Mouse (Mus musculus) 3134 (cell line): ENCODE results near the gene Aatk.

ENCODE experiments used
- DNase-seq: peaks from one replicate; pipeline ENCODE4 v3.0.0-alpha.2; 2011; ENCODE audit warnings: low spot score; ENCODE audit not compliant: insufficient read length; ENCODE audit errors: extremely low read depth

Aatk gene

DNA sequence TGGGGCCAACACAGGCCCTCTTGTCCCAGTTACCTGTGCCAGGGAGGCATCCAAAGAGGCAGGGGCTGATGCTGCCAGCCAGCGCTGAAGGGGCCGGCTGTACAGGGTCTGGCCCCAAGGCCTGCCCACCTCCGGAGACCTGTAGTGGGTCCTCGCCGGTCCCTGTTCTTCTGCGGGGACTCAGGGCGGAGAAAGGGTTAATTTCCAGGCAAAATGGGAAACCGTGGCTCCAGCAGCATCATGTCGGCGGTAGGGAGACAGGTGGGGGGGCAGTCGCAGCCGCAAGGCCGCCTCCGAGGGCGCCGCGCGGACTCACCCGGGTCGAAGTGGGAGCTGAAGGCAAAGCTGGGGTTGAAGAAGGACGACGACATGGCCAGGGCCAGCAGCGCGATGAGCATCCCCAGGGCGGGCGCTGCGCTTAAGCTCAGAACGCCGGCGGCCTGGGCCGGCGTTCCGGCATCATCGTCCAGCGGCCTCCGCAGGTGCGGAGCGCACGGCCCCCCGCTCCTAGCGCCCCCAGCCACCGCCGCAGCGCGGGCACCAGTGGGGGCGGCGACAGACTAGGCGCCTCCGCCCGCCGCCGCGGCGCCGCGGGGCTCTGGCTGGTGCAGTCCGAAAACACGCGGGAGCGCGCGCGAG is at the start of gene Aatk:
Gene Aatk (minus strand): TSS at position 615 of the 639 bp plus-strand sequence.
- DNase-seq: no peak

DNA sequence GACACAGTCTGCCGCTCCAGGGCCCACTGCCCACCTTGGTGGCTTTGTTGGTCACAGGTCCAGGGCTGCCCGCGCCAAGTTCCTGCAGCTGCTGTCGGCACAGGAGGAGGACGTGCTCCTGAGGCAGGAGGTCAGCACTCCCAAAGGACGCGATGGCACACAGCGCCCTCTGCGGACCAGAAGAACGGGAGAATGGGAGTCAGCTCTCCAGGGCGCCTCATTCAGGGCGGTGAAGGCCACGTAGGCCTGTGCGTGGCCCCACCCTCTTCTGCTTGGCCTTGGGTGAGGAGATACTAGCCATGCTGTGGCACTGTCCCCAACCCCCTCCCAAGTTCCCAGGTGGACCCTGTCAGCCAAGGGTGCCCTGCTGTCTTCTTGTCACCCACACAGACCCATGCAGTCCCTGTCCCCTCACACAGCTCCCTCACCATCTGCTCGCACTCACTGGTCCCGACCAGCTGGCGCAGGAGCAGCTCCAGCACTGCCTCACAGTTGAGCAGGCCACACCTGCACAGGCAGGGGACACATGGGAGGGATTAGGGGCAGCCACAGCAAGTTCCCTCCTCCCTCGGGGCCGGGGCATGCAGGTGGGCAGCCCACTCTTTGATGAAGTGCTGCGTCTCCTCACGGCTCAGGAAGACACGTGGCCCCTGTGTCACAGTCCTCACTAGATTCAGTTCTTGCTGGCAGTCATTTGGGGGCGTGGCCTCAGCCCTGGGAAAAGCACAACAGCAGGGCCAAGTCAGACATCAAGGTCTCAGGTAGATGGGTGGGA is 46.0 kb upstream of the Aatk start:
- DNase-seq: no peak

DNA sequence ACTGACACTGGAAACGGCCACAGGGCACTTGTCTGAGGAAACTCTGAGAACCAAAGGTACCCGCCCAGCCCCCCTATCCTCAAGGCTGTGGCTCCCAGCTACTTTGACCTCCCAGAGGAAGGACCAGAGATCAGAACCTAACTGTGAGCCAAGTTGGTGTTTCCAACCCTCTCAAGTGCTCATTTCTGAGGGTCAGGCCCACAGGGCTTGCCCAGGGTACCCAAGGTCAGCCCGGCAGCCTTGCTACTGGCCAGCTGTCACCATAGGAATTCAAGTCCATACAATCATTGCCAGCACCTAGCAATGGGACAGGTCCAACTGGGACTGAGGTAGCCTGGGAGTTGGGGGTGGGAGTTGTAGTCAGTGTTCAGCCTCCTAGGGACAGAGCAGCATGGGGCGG is 43.7 kb upstream of the Aatk start:
- DNase-seq: no peak

DNA sequence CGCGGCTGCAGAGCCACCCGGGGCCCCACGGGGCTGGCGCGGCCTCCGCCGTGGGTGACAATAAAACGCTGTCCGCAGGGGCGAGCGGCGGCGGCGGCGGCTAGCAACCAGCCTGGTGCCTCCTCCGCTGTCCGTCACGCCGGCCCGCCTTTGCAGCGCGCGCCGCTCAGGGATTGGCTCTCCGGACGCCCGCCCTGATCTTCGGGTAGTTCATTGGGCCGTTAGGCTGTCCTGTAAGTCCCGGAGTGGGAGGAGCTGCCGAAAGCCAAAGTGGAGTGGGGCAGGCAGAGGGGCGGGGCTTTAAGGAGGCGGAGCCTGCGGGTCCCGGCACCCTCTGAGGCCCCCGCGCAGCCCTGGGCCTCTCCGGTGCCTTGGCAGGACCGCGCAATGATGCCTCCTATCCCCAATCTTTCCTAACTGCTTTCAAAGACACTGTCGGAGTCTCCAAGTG is 39.8 kb upstream of the Aatk start, which contains the start of gene Cep131:
Gene Cep131 (minus strand): TSS at position 126 of the 451 bp plus-strand sequence.
- peak; percentile 96 for DNase-seq

DNA sequence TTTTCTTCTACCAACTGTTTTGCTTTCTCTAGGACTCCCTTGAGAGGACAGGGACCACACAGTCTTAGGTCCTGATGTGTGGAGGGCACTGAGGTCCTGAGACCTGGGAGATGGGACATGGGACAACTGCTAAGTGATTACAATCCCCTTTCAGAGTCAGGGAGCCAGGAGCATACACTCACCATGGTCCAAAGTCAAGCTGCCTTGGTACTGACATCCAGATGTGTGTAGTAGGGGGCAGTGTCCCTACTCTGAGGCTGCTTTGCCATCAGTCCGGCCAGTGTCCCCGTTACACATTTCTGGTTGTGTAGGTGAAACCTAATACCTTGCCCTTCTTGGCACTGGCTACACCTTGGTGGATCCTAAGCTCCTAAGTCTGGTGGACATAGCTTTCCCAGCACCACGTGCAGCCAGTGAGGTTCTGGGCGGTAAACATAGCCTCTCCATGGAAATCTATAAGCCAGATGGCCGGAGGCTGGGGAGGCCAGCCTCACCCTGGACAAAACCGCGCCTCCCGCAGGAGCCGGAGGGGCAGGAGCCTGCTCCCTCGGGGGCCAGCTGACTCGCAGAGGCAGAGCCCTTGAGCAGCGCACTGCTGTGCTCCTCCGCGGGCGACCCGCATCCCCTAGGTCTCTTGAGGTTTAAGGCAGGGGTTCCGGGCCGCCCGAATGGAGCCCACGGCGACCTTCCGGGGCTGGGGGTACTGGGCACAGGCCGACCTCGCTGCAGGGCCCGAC is 39.1 kb upstream of the Aatk start:
- peak; percentile 67 for DNase-seq

DNA sequence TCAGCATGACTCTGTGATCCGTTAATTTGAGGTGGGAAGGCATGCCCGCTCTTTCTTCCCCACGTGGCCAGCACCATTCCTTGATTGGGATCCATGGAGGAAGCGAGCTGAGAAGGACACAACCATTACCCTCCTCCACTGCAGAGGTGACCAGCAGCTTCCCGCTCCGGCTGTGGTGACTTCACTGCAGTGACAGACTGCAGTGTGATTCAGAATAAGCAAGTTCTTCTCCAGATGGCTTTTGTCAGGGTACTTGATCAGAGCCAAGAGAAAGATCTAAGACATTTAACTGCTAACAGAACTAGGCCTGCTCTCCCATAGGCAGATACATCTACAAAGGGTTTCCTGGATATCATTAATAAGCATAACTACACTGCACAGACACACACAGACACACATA is 33.3 kb upstream of the Aatk start:
- no peak for DNase-seq

DNA sequence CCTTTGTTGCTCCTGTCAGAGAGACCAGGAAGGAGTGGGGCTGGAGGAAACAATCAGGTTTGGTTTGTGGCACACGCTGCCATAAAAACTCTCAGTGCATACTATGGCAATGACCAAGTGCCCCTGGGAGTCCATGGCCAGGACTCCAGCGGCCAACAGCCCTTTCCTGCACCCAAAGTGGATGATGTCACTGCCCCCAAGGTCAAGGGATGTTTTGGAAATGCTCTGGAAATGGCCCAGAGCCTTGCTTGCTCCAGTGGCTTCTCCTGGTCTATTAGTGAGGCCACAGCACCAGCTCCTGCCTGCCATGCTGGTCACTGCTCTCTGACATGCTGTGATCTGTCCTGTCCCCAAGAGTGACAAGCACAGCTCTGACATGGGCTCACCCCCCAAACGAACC is 29.2 kb upstream of the Aatk start:
- DNase-seq: no peak

DNA sequence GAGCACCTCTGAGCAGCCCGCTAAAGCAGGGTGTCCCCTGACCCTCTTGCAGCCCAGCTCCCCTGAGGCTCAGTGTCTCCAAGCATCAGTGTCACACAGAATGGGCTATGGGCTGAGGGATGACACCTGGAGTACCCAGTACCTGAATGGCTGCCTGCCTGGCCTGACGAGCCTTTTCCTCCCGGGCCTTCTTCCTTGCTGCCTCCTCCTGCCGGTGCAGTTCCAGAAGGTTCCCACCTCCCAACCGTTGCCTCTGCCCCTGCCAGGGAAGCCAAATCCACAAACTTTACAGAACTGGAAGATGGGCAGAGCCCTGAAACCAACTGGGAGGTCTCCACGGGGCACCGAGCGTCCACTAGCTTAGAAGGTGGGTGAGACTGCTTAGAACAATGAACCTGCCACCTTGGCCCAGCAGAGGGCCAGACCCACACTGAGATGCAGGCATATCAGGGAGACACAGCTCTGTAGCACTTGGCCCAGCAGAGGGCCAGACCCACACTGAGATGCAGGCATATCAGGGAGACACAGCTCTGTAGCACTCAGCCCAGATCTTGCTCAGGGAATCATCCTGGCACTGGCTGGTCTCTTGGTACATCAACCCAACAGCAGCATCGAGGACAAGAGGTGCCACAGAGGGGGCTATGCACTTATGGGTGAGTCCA is 26.1 kb upstream of the Aatk start:
- DNase-seq: no peak

DNA sequence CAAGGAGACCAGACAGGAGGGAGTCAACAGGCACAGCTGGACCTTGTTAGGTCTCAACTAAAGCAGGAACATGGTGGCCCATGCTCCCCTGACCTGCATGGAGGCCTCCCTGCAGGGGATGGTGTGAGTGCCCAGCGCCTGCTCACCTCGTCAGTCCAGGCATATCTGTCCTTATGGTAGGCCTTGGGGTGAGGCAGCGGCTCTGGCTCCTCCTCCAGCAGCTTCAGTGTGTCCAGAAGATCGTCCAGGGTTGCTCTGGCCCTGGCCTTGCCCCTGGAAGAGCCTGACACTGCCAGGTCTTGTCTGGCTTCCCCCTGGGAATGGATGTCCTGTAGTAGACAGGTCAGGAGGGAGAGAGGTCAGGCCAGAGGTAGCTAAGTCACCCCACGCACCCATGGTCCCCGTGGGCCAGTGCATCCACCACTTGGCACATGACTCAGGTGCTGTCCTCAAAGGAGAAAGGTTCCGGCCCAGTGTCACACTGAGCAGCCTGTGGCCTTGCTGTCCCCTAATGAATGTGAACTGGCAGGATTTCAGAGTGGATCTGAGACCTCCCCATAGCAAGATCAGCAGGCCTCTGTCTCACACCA is 24.9 kb upstream of the Aatk start:
- DNase-seq: no peak

DNA sequence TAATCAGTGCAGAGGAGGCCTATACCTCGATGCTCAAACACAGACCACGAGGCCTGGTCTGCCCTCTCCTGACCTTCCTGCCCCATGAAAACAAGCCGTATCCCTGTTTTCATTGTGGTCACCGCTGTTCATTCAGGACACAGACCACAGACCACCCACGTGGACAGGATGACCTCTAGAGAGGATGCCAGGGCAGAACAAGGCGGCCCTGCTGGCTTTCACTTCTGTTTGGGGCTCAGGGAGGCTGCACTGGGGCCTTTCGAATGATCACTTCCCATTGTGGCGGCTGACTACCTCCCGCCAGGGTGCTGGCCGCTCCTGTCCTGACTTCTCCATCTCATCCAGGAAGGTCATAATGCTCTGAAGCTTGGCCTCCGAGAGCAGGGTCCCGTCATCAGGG is 24.1 kb upstream of the Aatk start:
- DNase-seq: no peak

DNA sequence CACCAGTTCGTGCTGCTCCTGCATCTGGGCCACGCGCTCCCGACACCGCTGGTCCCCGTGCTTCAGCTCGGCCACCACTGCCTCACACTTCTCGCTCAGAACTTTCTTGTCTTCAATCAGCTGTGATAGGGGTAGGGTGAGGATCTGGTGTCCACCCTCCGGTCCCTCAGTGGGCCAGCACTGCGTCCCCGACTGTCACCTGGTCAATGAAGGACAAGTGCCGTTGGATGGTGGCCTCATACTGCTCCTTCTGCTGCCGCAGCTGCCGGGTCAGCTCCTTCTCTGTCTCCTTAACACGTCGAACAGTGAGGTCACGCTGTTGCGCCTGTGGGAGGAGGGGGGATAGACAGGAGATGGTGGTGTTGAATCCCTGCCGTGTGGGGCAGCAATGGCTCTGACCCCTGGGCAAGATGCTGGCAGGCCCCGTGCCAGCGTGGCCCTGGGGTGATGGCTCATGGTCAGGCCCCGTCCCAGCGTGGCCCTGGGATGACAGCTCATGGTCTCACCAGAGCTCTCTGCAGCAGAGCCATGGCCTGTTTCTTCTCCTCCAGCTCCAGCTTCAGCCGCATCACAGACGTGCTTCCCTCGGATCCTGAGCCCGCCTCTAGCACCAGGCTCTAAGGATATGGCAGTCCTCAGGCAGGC is 23.4 kb upstream of the Aatk start:
- DNase-seq: no peak

DNA sequence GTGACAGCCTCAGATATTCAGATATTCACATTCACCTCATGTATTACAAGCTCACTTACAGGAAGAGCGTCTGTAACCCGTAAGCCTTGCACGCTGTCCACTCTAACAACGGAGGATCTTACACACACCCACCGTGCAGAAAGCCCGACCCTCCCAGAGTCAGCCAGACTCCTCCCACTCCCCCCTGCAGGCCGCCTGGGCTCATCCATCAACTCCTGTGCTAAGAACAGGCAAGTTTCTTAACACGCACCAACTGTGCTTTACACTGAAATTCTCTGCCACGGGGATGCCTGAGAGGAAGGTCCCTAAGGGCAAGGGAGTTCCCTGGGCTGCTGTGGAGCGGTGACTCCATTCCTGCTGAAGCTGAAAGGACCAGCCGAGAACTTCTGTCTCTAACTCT is 22.3 kb upstream of the Aatk start:
- DNase-seq: no peak

DNA sequence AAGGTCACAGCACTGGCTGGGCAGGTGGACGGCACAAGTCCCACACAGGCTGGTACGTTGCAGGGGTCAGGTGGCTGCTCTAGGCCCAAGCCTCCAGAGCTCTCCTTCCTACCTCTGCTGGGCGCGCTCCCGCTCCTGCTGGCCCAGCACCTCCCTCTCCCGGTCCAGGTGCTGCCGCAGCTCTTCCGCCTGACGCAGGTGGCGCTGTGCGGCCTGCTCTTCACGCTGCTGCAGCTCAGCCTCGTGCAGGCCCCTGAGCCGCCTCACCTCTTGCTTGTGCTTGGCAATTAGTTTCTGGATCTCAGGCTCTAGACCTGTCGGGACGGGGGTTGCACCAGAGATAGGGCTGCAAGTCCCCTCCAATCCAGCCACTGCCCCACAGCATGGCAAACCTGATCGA is 20.9 kb upstream of the Aatk start:
- DNase-seq: no peak

DNA sequence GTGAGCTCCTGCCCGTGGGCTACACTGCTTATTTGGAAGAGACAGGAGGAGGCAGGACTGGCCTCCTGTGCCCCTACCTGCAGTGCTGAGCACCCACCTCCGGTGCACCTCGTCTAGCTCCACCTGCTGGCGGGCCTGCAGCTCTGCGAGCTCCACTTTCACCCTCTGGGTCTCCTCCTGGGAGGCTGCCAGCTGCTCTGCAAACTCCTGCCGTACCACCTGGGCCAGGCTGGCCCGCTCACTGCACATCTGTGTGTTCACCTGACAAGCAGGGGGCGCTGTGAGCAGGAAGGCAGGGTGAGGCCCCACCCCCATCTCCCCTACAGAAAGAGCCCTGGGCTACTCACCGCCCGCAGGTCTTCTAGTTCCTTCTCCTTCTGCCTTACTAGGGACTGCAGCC is 18.3 kb upstream of the Aatk start:
- DNase-seq: peak; percentile 44

DNA sequence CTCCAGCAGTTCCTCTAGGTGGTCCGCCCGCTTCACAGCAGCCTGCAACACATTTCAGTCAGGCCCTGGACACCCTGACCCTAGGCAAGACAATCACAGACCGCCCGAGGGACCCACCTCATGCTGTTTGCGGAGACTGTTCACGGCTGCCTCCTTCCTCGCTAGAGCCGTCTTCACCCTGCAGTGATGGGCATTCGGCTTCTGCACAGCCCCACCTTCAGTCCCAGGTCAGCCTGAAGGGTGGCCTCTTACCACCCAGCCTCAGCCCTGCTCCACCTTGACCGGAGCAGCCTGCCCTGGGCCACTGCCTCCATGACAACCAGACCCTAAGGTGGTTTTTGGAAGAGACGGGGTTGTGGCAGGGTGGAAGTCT is 17.7 kb upstream of the Aatk start:
- DNase-seq: no peak

DNA sequence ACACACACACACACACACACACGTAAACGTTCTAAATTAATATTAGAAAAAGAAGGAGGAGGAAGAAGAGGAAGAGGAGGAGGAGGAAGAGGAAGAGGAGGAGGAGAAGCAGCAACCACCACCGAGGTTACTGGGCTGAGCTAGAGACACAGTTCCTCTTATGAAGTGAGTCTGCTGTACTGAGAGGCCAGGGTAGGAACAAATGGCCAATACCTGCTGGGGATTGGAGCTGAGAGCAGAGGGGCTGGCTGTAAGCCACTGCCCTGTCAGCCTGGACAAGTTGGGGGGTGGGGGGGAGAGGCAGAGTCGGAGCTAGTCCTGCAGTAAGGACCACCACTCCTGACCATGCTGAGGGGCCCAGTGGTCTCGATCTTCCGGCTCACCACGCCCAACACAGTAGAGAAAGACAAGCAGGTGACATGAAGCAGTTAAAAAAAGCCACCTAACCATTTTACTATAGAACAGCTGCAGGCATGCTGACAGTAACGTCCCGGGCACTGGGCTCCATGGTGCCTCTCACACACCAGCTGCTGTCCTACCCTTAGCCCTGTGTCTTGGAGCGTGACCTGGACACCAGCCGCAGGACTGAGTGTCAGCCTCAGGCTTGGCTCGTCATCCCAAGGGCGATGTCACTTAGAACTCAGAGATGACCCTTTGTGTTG is 17.2 kb upstream of the Aatk start:
- no peak for DNase-seq

DNA sequence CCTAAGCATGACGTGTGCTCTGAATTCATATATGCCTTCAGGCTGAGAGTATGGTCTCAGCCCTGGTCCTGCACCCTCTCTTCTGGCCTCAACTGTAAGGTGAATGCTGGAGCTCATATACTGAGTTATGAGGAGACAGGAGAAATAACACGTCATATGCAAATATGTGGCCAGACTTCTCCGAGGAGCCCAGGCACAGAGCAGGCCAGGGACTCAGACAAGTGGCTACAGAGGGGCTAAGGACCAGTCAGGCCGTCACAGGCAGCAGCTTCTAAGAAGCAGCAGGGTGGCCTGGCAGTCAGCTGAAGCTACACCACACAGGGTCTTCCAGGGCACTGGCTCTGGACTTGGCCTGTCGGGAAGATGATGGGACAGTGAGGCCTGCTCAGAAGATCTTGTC is 16.4 kb upstream of the Aatk start:
- DNase-seq: no peak

DNA sequence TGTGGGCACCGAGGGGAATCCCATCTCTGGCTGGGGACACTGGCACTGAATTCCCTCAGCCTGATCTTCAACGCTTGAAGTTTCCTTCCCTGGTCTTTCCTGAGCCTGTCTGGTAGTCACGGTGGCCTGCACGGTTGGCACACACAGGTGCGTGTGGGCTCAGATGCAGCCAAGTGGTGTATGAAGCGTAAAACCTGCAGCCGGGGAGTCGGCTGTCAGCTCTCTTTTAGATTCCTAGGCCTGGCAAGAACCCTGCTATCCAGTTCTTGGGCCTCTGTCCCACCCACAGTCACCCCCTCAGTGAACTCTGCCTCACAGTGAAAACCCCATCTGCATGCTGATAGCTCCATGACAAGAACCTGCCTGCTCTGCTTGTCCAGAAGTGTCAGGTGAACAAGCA is 13.7 kb upstream of the Aatk start:
- DNase-seq: no peak

DNA sequence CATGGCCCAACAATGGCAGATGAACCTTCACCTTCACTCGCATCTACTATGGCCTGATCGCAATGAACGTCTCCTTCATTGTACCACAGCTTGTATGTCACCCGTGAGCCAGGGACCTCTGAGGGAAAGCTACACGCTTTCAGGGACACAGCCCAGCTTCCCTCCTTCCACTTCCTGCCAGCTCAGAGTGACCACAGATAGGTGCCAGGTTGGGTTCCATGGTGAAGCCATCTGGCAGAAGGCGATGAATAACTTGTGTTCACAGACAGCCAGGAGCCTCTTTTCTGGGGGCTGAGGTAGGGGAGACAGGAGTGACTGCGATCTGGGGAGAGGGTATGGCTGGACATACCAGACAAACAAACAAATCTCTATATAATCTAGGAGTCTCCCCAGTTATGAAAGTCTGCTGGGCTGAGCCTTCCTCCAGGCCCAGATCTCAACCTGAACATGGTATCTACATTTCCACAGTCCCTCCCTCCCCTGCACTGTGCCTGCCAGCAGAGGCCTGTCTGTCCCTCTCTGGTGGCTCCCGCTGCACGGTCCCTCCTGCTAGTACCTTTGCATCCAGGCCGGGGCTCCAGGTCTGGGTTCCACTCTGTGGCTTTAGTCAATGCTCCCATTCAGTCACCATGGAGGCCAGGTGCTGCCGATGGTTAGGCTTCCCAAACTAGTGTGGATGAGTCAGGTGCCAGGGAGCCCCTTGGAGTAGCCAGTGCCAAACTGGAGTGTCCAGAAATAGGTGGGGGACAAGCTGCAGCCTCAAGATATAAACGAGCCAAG is 9.2 kb upstream of the Aatk start:
- no peak for DNase-seq
